Mouse (Mus musculus) kidney, postnatal 0 days (tissue): Measurements from ENCODE around the gene S100a6. TPM values are rescaled to one million over a fixed set of nuclear protein-coding genes. Genes with fewer than 3 reads are reported as not detected.

Experiments
- ATAC-seq: fragments of 200-750 bp; cut with Nextera tagmentation; replicated peaks from 2 replicates; pipeline ENCODE4 v1.8.0; 2017; ENCODE audit warnings: low read depth, moderate number of reproducible peaks, moderate TSS enrichment, moderate library complexity; ENCODE audit not compliant: low FRiP score
- DNase-seq: peaks from one replicate; pipeline ENCODE4 v3.0.0-alpha.2; 2016; ENCODE audit warnings: low spot score
- H3K27ac ChIP-seq: fragments of 300-500 bp; sonication (generic); 2 replicates; pipeline ENCODE4 v1.5.1; 2014; ENCODE audit warnings: mild to moderate bottlenecking
- H3K27me3 ChIP-seq: fragments of 300-500 bp; sonication (generic); 2 replicates; pipeline ENCODE4 v1.6.1; 2014; ENCODE audit warnings: low read length, mixed read lengths; ENCODE audit not compliant: insufficient read depth
- H3K36me3 ChIP-seq: fragments of 300-500 bp; sonication (generic); 2 replicates; pipeline ENCODE4 v1.6.1; 2014; ENCODE audit warnings: low read length, mixed read lengths; ENCODE audit not compliant: insufficient read depth
- H3K4me1 ChIP-seq: fragments of 300-500 bp; sonication (generic); replicated peaks from 2 replicates; pipeline ENCODE4 v1.6.1; 2014; ENCODE audit warnings: antibody characterized with exemption, low read length, mixed read lengths; ENCODE audit not compliant: insufficient read depth
- H3K4me2 ChIP-seq: fragments of 300-500 bp; sonication (generic); 2 replicates; pipeline ENCODE4 v1.6.1; 2014; ENCODE audit warnings: mild to moderate bottlenecking, low read length, moderate library complexity, mixed read lengths
- H3K4me3 ChIP-seq: fragments of 300-500 bp; sonication (generic); replicated peaks from 2 replicates; pipeline ENCODE4 v1.5.1; 2014; ENCODE audit warnings: low read depth, low read length
- H3K9ac ChIP-seq: fragments of 300-500 bp; sonication (generic); 2 replicates; pipeline ENCODE4 v1.6.1; 2014; ENCODE audit warnings: low read depth, low read length
- H3K9me3 ChIP-seq: fragments of 300-500 bp; sonication (generic); replicated peaks from 2 replicates; pipeline ENCODE4 v1.6.1; 2016; ENCODE audit warnings: low read length, inconsistent platforms, mixed read lengths
- CTCF ChIP-seq: IDR thresholded peaks from 2 replicates; pipeline ENCODE4 v1.5.1; 2016; ENCODE audit warnings: antibody characterized with exemption, low read depth, mild to moderate bottlenecking, moderate library complexity
- WGBS: fragments of 180-500 bp; shearing (Covaris S2); extraction: QIAGEN DNeasy Blood & Tissue Kit; methylation state at CpG from one replicate; pipeline ENCODE4 v1.1.7; 2014; 5-methylcytosine and 5-hydroxymethylcytosine counted together
- polyA plus RNA-seq: library from polyadenylated mRNA; unstranded; fragments of >200 nt; fragmentation: Nextera tagmentation; extraction: Ambion mirVana; gene quantifications from 2 replicates; pipeline ENCODE4 v1.2.1, GENCODE M21; 2015

S100a6 gene
- polyA plus RNA-seq, 1 experiment from 2014 or later, result 525 TPM

DNA sequence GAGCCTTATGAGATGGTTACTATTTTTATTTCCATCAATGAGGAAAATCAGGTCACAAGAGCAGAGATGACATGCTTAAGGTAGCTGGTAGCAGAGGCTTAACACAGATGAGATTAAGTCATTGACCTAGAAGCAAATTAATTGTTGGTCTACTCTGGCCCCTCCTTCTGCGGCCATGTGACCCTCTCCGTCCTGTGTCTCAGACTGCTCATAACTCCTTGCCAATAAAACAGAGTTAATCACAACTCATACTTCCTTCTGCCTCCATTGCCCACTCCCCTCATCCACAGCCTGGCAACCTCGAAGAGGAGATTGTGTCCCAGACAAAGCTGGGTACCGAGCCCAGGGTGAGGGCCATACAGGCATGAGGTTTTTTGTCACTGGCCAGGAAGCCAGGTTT lies 14.5 kb upstream of the S100a6 start:
- H3K4me1 ChIP-seq, result no peaks in the 10 kb centered on the region
- H3K27me3 ChIP-seq, result no peaks in the 10 kb centered on the region
- no peak overlapping the region for H3K4me2 ChIP-seq
- no peak for TF ChIP-seq CTCF
- H3K27ac ChIP-seq, result no peak overlapping the region
- ATAC-seq (no peak; the same call in 1 of the 2 replicates), DNase-seq (no peak)
- H3K9ac ChIP-seq, result no peak overlapping the region
- H3K4me3 ChIP-seq, result no peak overlapping the region
- whole genome bisulfite sequencing, result 77% methylated on average over 4 of the region's 4 CpGs
- H3K9me3 ChIP-seq, result no peaks in the 10 kb centered on the region
- H3K36me3 ChIP-seq, result no peaks in the 10 kb centered on the region

GRCm38 (mm10) chr3:90599401-90599800 lies 13.3 kb upstream of the S100a6 start:
- Histone ChIP-seq H3K9ac (no peak overlapping the region), H3K4me3 (no peak overlapping the region), H3K9me3 (no peaks in the 10 kb centered on the region), H3K27me3 (no peaks in the 10 kb centered on the region), H3K4me1 (no peaks in the 10 kb centered on the region), H3K36me3 (no peaks in the 10 kb centered on the region), H3K4me2 (no peak overlapping the region), H3K27ac (no peak overlapping the region)
- no peak for TF ChIP-seq CTCF
- 74% methylated on average over 3 of the region's 3 CpGs for WGBS
- ATAC-seq (no peak), DNase-seq (no peak)

- TF ChIP-seq CTCF, result no peak
- DNase-seq, result no peak
- Histone ChIP-seq H3K27ac (no peak overlapping the region), H3K9me3 (no peaks in the 10 kb centered on the region), H3K4me2 (no peak overlapping the region), H3K4me3 (no peak overlapping the region), H3K9ac (no peak overlapping the region), H3K27me3 (no peaks in the 10 kb centered on the region), H3K4me1 (peaks cover 3% of the 10 kb centered on the region; the same call in 1 of the 2 replicates), H3K36me3 (no peaks in the 10 kb centered on the region)
- ATAC-seq, result no peak
- 75% methylated on average over 6 of the region's 6 CpGs for WGBS
These were observed 12.6 kb upstream of the S100a6 start for GRCm38 (mm10) chr3:90600036-90600435.

- no peaks in the 10 kb centered on the region for H3K9me3 ChIP-seq
- WGBS, result 81% methylated on average over 8 of the region's 8 CpGs
- no peaks in the 10 kb centered on the region for H3K27me3 ChIP-seq
- H3K4me3 ChIP-seq, result no peak overlapping the region
- TF ChIP-seq CTCF, result no peak
- H3K9ac ChIP-seq, result no peak overlapping the region
- no peak overlapping the region for H3K4me2 ChIP-seq
- peaks cover 3% of the 10 kb centered on the region; the same call in 1 of the 2 replicates for H3K4me1 ChIP-seq
- no peaks in the 10 kb centered on the region for H3K36me3 ChIP-seq
- no peak overlapping the region for H3K27ac ChIP-seq
- ATAC-seq (no peak), DNase-seq (no peak)
These were observed 12.1 kb upstream of the S100a6 start for GRCm38 (mm10) chr3:90600458-90601195.

- Histone ChIP-seq H3K9me3 (no peaks in the 10 kb centered on the region), H3K4me3 (no peak within 1 kb of the TSS), H3K4me1 (peaks cover 3% of the 10 kb centered on the region; the same call in 1 of the 2 replicates), H3K27me3 (no peaks in the 10 kb centered on the region), H3K27ac (no peak within 1 kb of the TSS), H3K4me2 (no peak within 1 kb of the TSS), H3K9ac (no peak within 1 kb of the TSS), H3K36me3 (no peaks in the 10 kb centered on the region)
- DNase-seq (no peak), ATAC-seq (no peak)
- 78% methylated on average over 11 of the region's 11 CpGs for WGBS
- no peak for TF ChIP-seq CTCF
These were observed 11.1 kb upstream of the S100a6 start, which contains the start of gene Gm42674 for GRCm38 (mm10) chr3:90601486-90602110. Gene Gm42674 (plus strand): TSS chr3:90601904.

- DNase-seq (peak; percentile 53), ATAC-seq (no peak)
- Histone ChIP-seq H3K27ac (peak within 1 kb of the TSS; percentile 55; the same call in 1 of the 2 replicates), H3K9me3 (no peaks in the 10 kb centered on the region), H3K27me3 (no peaks in the 10 kb centered on the region), H3K9ac (no peak within 1 kb of the TSS), H3K4me1 (peaks cover 3% of the 10 kb centered on the region; the same call in 1 of the 2 replicates), H3K4me2 (no peak within 1 kb of the TSS), H3K4me3 (no peak within 1 kb of the TSS), H3K36me3 (no peaks in the 10 kb centered on the region)
- TF ChIP-seq CTCF, result no peak
- 48% methylated on average over 3 of the region's 3 CpGs for WGBS
These were observed 9.1 kb upstream of the S100a6 start, which contains the start of gene S100a4 for GRCm38 (mm10) chr3:90603623-90604022. Gene S100a4 (plus strand): TSS chr3:90603771.
